Mouse (Mus musculus) neural tube, embryonic 12.5 days (tissue): Measurements from ENCODE around the gene Slit1. TPM values are rescaled to one million over a fixed set of nuclear protein-coding genes. Genes with fewer than 3 reads are reported as not detected.

ENCODE experiments used
- ATAC-seq: fragments of 200-750 bp; cut with Nextera tagmentation; 2 replicates; pipeline ENCODE4 v1.8.0; 2017; ENCODE audit warnings: low read depth, mild to moderate bottlenecking, moderate TSS enrichment, moderate library complexity; ENCODE audit not compliant: low FRiP score
- H3K27ac ChIP-seq: fragments of 300-500 bp; sonication (generic); 2 replicates; pipeline ENCODE4 v1.5.1; 2016
- H3K27me3 ChIP-seq: fragments of 300-500 bp; sonication (generic); replicated peaks from 2 replicates; pipeline ENCODE4 v1.6.1; 2016; ENCODE audit warnings: mild to moderate bottlenecking
- H3K36me3 ChIP-seq: fragments of 300-500 bp; sonication (generic); 2 replicates; pipeline ENCODE4 v1.6.1; 2016; ENCODE audit warnings: mild to moderate bottlenecking
- H3K4me1 ChIP-seq: fragments of 300-500 bp; sonication (generic); 2 replicates; pipeline ENCODE4 v1.6.1; 2016
- H3K4me2 ChIP-seq: fragments of 300-500 bp; sonication (generic); replicated peaks from 2 replicates; pipeline ENCODE4 v1.6.1; 2016; ENCODE audit warnings: mild to moderate bottlenecking
- H3K4me3 ChIP-seq: fragments of 300-500 bp; sonication (generic); 2 replicates; pipeline ENCODE4 v1.5.1; 2016
- H3K9ac ChIP-seq: fragments of 300-500 bp; sonication (generic); 2 replicates; pipeline ENCODE4 v1.6.1; 2016; ENCODE audit warnings: mild to moderate bottlenecking
- H3K9me3 ChIP-seq: fragments of 300-500 bp; sonication (generic); 2 replicates; pipeline ENCODE4 v1.6.1; 2016; ENCODE audit warnings: mild to moderate bottlenecking
- WGBS: fragments of 180-500 bp; shearing (Covaris S2); methylation state at CpG from one replicate; pipeline ENCODE4 v1.1.7; 2016; 5-methylcytosine and 5-hydroxymethylcytosine counted together
- polyA plus RNA-seq: library from polyadenylated mRNA; unstranded; fragments of >200 nt; fragmentation: Nextera tagmentation; extraction: Ambion mirVana; gene quantifications from 2 replicates; pipeline ENCODE4 v1.2.1, GENCODE M21; 2016

Slit1 gene
- polyA plus RNA-seq, 1 experiment from 2014 or later, result 26.2 TPM

GRCm38 (mm10) chr19:41697807-41698515 is 45.5 kb downstream of the Slit1 start:
- H3K4me3 ChIP-seq, result no peak overlapping the region
- H3K9me3 ChIP-seq, result no peaks in the 10 kb centered on the region
- WGBS, result 69% methylated on average over 6 of the region's 6 CpGs
- peaks cover 19% of the 10 kb centered on the region for H3K27me3 ChIP-seq
- peaks cover 74% of the 10 kb centered on the region for H3K4me1 ChIP-seq
- peak; percentile 56 for ATAC-seq
- H3K27ac ChIP-seq, result 0 out of 2 replicates have a peak overlapping the region, but pooled peaks have one; percentile 3
- no peaks in the 10 kb centered on the region for H3K36me3 ChIP-seq
- H3K9ac ChIP-seq, result peak overlapping the region; percentile 13; the same call in 1 of the 2 replicates
- peak overlapping the region; percentile 24; the same call in 1 of the 2 replicates for H3K4me2 ChIP-seq

- Histone ChIP-seq H3K4me3 (no peak overlapping the region), H3K9me3 (no peaks in the 10 kb centered on the region), H3K27ac (0 out of 2 replicates have a peak overlapping the region, but pooled peaks have one; percentile 3), H3K4me2 (peak overlapping the region; percentile 24; the same call in 1 of the 2 replicates), H3K27me3 (peaks cover 21% of the 10 kb centered on the region), H3K36me3 (no peaks in the 10 kb centered on the region), H3K4me1 (peaks cover 77% of the 10 kb centered on the region), H3K9ac (no peak overlapping the region)
- 26% methylated on average over 9 of the region's 9 CpGs for WGBS
- peak; percentile 58 for ATAC-seq
Measured at GRCm38 (mm10) chr19:41697111-41697806, 46.2 kb downstream of the Slit1 start.

DNA sequence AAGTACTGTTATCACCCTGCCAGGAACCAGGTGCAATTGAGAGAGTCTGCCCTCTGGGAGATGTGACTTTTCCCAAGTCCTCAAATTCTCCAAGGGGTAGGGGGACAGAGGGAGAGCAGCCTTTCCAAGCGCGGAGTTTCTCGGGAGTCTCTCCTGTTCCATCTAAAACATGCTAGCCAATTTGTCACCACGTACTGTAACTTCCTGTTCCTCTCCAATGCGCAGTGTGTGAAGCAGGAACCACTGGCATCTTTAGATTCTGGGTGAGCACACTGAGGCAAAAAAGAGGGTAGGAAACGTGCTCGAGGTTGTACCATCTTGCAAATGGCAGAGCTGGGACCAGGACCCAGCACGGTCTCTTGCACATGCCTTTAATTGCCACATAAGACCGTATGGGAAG is 47.0 kb downstream of the Slit1 start:
- Histone ChIP-seq H3K27ac (no peak overlapping the region), H3K4me2 (no peak overlapping the region), H3K9ac (no peak overlapping the region), H3K36me3 (no peaks in the 10 kb centered on the region), H3K4me3 (no peak overlapping the region), H3K9me3 (no peaks in the 10 kb centered on the region), H3K27me3 (peaks cover 16% of the 10 kb centered on the region), H3K4me1 (peaks cover 80% of the 10 kb centered on the region)
- WGBS, result 91% methylated on average over 9 of the region's 9 CpGs
- no peak for ATAC-seq

- H3K9me3 ChIP-seq, result no peaks in the 10 kb centered on the region
- H3K4me2 ChIP-seq, result no peak overlapping the region
- no peaks in the 10 kb centered on the region for H3K36me3 ChIP-seq
- H3K27me3 ChIP-seq, result peaks cover 21% of the 10 kb centered on the region
- H3K4me1 ChIP-seq, result peaks cover 88% of the 10 kb centered on the region
- 69% methylated on average over 6 of the region's 6 CpGs for WGBS
- no peak overlapping the region for H3K9ac ChIP-seq
- H3K27ac ChIP-seq, result no peak overlapping the region
- no peak for ATAC-seq
- H3K4me3 ChIP-seq, result no peak overlapping the region
Measured at GRCm38 (mm10) chr19:41695046-41695445, 48.4 kb downstream of the Slit1 start.

GRCm38 (mm10) chr19:41694610-41695009 is 48.9 kb downstream of the Slit1 start:
- Histone ChIP-seq H3K4me3 (no peak overlapping the region), H3K27me3 (peaks cover 21% of the 10 kb centered on the region), H3K9ac (no peak overlapping the region), H3K4me1 (peaks cover 88% of the 10 kb centered on the region), H3K36me3 (no peaks in the 10 kb centered on the region), H3K4me2 (no peak overlapping the region), H3K9me3 (no peaks in the 10 kb centered on the region), H3K27ac (0 out of 2 replicates have a peak overlapping the region, but pooled peaks have one; percentile 32)
- ATAC-seq, result no peak
- 69% methylated on average over 9 of the region's 9 CpGs for WGBS

DNA sequence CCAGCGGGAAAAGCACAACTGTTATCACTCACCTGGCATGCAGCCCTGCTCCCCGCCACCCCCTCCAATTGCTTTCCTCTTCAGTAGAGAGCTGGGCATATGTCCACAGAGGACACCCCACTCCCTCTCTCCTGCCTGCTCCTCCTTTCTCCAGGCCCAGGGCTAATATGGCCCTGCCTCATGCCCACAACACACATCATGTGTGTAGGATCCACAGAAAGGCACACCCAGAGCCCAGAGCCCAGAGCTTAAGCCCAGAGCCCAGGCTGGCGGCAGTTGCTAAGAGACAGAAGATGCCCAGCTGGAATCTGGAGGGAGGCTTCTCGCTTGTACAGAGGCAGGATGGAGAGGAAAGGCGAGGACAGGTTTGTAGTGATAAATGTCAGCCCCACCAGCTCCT is 49.7 kb downstream of the Slit1 start:
- Histone ChIP-seq H3K4me1 (peaks cover 85% of the 10 kb centered on the region), H3K27ac (peak overlapping the region; percentile 32; the same call in 1 of the 2 replicates), H3K4me3 (no peak overlapping the region), H3K27me3 (peaks cover 21% of the 10 kb centered on the region), H3K4me2 (0 out of 2 replicates have a peak overlapping the region, but pooled peaks have one; percentile 7), H3K9ac (peak overlapping the region; percentile 35; the same call in 1 of the 2 replicates), H3K36me3 (no peaks in the 10 kb centered on the region), H3K9me3 (no peaks in the 10 kb centered on the region)
- WGBS, result 31% methylated on average over 5 of the region's 5 CpGs
- ATAC-seq, result peak; percentile 39

- 0 out of 2 replicates have a peak, but pooled peaks have one; percentile 10 for ATAC-seq
- H3K4me3 ChIP-seq, result no peak overlapping the region
- no peaks in the 10 kb centered on the region for H3K9me3 ChIP-seq
- no peak overlapping the region for H3K9ac ChIP-seq
- H3K27ac ChIP-seq, result no peak overlapping the region
- 38% methylated on average over 10 of the region's 10 CpGs for WGBS
- H3K36me3 ChIP-seq, result no peaks in the 10 kb centered on the region
- peaks cover 12% of the 10 kb centered on the region for H3K27me3 ChIP-seq
- H3K4me2 ChIP-seq, result 0 out of 2 replicates have a peak overlapping the region, but pooled peaks have one; percentile 14
- H3K4me1 ChIP-seq, result peaks cover 72% of the 10 kb centered on the region
Measured at GRCm38 (mm10) chr19:41690064-41690463, 53.4 kb downstream of the Slit1 start.

DNA sequence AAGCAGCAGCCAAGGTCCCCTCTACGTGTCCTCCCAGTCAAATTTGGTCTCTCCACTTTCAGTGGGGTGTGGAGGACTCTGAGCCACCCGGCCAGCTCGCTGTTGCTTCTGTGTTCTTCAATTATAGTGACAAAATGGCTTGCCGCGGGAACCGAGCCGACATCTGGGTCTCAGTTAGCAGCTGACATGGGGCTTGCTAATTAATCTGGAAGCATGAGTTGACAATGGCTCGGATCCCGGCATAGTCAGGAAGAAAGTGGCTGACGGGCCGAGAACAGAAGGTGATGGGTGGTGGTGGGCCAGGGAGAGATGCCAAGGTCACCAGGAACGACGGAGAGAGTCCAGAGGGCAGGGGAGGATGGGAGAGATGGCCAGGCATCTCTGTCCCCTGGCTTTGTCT is 55.2 kb downstream of the Slit1 start:
- Histone ChIP-seq H3K4me2 (no peak overlapping the region), H3K9ac (no peak overlapping the region), H3K36me3 (no peaks in the 10 kb centered on the region), H3K27me3 (peaks cover 10% of the 10 kb centered on the region), H3K9me3 (no peaks in the 10 kb centered on the region), H3K4me1 (peaks cover 53% of the 10 kb centered on the region), H3K4me3 (no peak overlapping the region), H3K27ac (peak overlapping the region; percentile 23; the same call in 1 of the 2 replicates)
- no peak for ATAC-seq
- WGBS, result 24% methylated on average over 13 of the region's 13 CpGs

GRCm38 (mm10) chr19:41687836-41688235 is 55.6 kb downstream of the Slit1 start:
- H3K9me3 ChIP-seq, result no peaks in the 10 kb centered on the region
- 72% methylated on average over 8 of the region's 8 CpGs for whole genome bisulfite sequencing
- H3K36me3 ChIP-seq, result no peaks in the 10 kb centered on the region
- peaks cover 6% of the 10 kb centered on the region; the same call in 1 of the 2 replicates for H3K27me3 ChIP-seq
- no peak overlapping the region for H3K4me2 ChIP-seq
- peak overlapping the region; percentile 23; the same call in 1 of the 2 replicates for H3K27ac ChIP-seq
- H3K4me3 ChIP-seq, result no peak overlapping the region
- peaks cover 49% of the 10 kb centered on the region for H3K4me1 ChIP-seq
- no peak for ATAC-seq
- H3K9ac ChIP-seq, result no peak overlapping the region

- Histone ChIP-seq H3K27me3 (0 out of 2 replicates have a peak, but pooled peaks cover 5% of the 10 kb centered on the region), H3K9me3 (no peaks in the 10 kb centered on the region), H3K4me2 (no peak overlapping the region), H3K4me3 (no peak overlapping the region), H3K4me1 (peaks cover 42% of the 10 kb centered on the region), H3K9ac (no peak overlapping the region), H3K27ac (no peak overlapping the region), H3K36me3 (no peaks in the 10 kb centered on the region)
- ATAC-seq, result no peak
- 86% methylated on average over 2 of the region's 2 CpGs for WGBS
Measured at GRCm38 (mm10) chr19:41686194-41686593, 57.3 kb downstream of the Slit1 start.

GRCm38 (mm10) chr19:41685453-41686086 is 57.9 kb downstream of the Slit1 start:
- no peak for ATAC-seq
- H3K36me3 ChIP-seq, result no peaks in the 10 kb centered on the region
- H3K4me2 ChIP-seq, result no peak overlapping the region
- peaks cover 37% of the 10 kb centered on the region for H3K4me1 ChIP-seq
- no peak overlapping the region for H3K4me3 ChIP-seq
- H3K27me3 ChIP-seq, result no peaks in the 10 kb centered on the region
- H3K27ac ChIP-seq, result no peak overlapping the region
- H3K9me3 ChIP-seq, result no peaks in the 10 kb centered on the region
- no peak overlapping the region for H3K9ac ChIP-seq
- WGBS, result 84% methylated on average over 13 of the region's 13 CpGs

DNA sequence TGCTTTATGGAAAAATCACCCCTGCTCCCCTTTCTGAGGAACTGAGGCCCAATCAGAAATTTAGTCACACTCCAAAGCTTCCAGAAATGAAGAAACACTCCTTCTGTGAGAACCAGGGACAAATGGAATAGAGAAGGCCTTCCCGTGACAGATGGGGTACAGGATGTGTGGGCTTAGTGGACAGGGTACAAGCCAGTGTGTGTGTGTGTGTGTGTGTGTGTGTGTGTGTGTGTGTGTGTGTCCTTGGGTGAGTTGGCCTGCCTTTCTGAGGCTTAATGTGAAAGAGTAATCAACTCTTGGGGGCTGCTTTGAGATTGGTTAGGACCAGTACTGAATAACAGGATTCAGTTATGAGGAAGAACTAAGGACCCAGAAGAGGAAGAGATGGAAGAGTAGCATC is 58.6 kb downstream of the Slit1 start:
- Histone ChIP-seq H3K27ac (no peak overlapping the region), H3K27me3 (no peaks in the 10 kb centered on the region), H3K4me1 (peaks cover 30% of the 10 kb centered on the region), H3K4me3 (no peak overlapping the region), H3K9ac (no peak overlapping the region), H3K9me3 (no peaks in the 10 kb centered on the region), H3K4me2 (no peak overlapping the region), H3K36me3 (no peaks in the 10 kb centered on the region)
- 67% methylated on average over 1 of the region's 1 CpGs for WGBS
- no peak for ATAC-seq
